Mouse (Mus musculus) embryonic facial prominence, embryonic 11.5 days (tissue): ENCODE results near the gene Slc2a5. TPM values are rescaled to one million over a fixed set of nuclear protein-coding genes. Genes with fewer than 3 reads are reported as not detected.

Experiments used
- ATAC-seq: fragments of 200-750 bp; cut with Nextera tagmentation; replicated peaks from 2 replicates; pipeline ENCODE4 v1.8.0; 2017; ENCODE audit warnings: low read depth; ENCODE audit not compliant: insufficient number of reproducible peaks, low FRiP score, low TSS enrichment
- DNase-seq: peaks from one replicate; pipeline ENCODE4 v3.0.0-alpha.2; 2015; ENCODE audit warnings: low spot score
- H3K27ac ChIP-seq: fragments of 300-500 bp; sonication (generic); replicated peaks from 2 replicates; pipeline ENCODE4 v1.5.1; 2014; ENCODE audit warnings: mild to moderate bottlenecking, low read depth, low read length, control low read depth
- H3K27me3 ChIP-seq: fragments of 300-500 bp; sonication (generic); 2 replicates; pipeline ENCODE4 v1.6.1; 2014; ENCODE audit warnings: mild to moderate bottlenecking, low read length, moderate library complexity, mixed read lengths; ENCODE audit not compliant: control insufficient read depth, insufficient read depth
- H3K36me3 ChIP-seq: fragments of 300-500 bp; sonication (generic); replicated peaks from 2 replicates; pipeline ENCODE4 v1.6.1; 2014; ENCODE audit warnings: low read depth, mild to moderate bottlenecking, low read length, moderate library complexity, mixed read lengths; ENCODE audit not compliant: control insufficient read depth, insufficient read depth
- H3K4me1 ChIP-seq: fragments of 300-500 bp; sonication (generic); 2 replicates; pipeline ENCODE4 v1.6.1; 2014; ENCODE audit warnings: low read length, mixed read lengths; ENCODE audit not compliant: control insufficient read depth, insufficient read depth
- H3K4me2 ChIP-seq: fragments of 300-500 bp; sonication (generic); 2 replicates; pipeline ENCODE4 v1.6.1; 2014; ENCODE audit warnings: low read depth, mild to moderate bottlenecking, control low read depth, low read length, moderate library complexity
- H3K4me3 ChIP-seq: fragments of 300-500 bp; sonication (generic); 2 replicates; pipeline ENCODE4 v1.5.1; 2014; ENCODE audit warnings: low read depth, low read length, control low read depth
- H3K9ac ChIP-seq: fragments of 300-500 bp; sonication (generic); replicated peaks from 2 replicates; pipeline ENCODE4 v1.6.1; 2014; ENCODE audit warnings: mild to moderate bottlenecking, control low read depth, low read length
- H3K9me3 ChIP-seq: fragments of 300-500 bp; sonication (generic); replicated peaks from 2 replicates; pipeline ENCODE4 v1.6.1; 2016; ENCODE audit warnings: mild to moderate bottlenecking, low read length, inconsistent platforms, mixed read lengths; ENCODE audit not compliant: control insufficient read depth
- WGBS: fragments of 180-500 bp; shearing (Covaris S2); extraction: QIAGEN DNeasy Blood & Tissue Kit; methylation state at CpG from one replicate; pipeline ENCODE4 v1.1.7; 2014; 5-methylcytosine and 5-hydroxymethylcytosine counted together
- polyA plus RNA-seq: library from polyadenylated mRNA; unstranded; fragments of >200 nt; fragmentation: Nextera tagmentation; extraction: Ambion mirVana; gene quantifications from 2 replicates; pipeline ENCODE4 v1.2.1, GENCODE M21; 2014

The Slc2a5 gene
- polyA plus RNA-seq, 1 experiment from 2014 or later = 0.90 TPM

- no peak for ATAC-seq
- WGBS = 58% methylated on average over 15 of the region's 15 CpGs
- no peaks in the 10 kb centered on the region for H3K36me3 ChIP-seq
- H3K9ac ChIP-seq = no peak overlapping the region
- H3K4me2 ChIP-seq = no peak overlapping the region
- DNase-seq = no peak
- H3K27me3 ChIP-seq = no peaks in the 10 kb centered on the region
- no peaks in the 10 kb centered on the region; the same call in 1 of the 2 replicates for H3K4me1 ChIP-seq
- no peak overlapping the region for H3K27ac ChIP-seq
- no peaks in the 10 kb centered on the region for H3K9me3 ChIP-seq
- H3K4me3 ChIP-seq = no peak overlapping the region
Observed at GRCm38 (mm10) chr4:150120173-150120833, 1.2 kb downstream of the Slc2a5 start.

- H3K9ac ChIP-seq = no peak overlapping the region
- no peak overlapping the region for H3K27ac ChIP-seq
- no peaks in the 10 kb centered on the region; the same call in 1 of the 2 replicates for H3K4me1 ChIP-seq
- no peak overlapping the region for H3K4me3 ChIP-seq
- WGBS = 71% methylated on average over 8 of the region's 8 CpGs
- H3K27me3 ChIP-seq = no peaks in the 10 kb centered on the region
- H3K4me2 ChIP-seq = no peak overlapping the region
- no peaks in the 10 kb centered on the region for H3K9me3 ChIP-seq
- DNase-seq = no peak
- ATAC-seq = no peak
- no peaks in the 10 kb centered on the region for H3K36me3 ChIP-seq
Observed at GRCm38 (mm10) chr4:150121430-150121829, 2.3 kb downstream of the Slc2a5 start.

GRCm38 (mm10) chr4:150122476-150122875 is 3.4 kb downstream of the Slc2a5 start:
- Histone ChIP-seq H3K4me3 (no peak overlapping the region), H3K27me3 (no peaks in the 10 kb centered on the region), H3K4me2 (no peak overlapping the region), H3K4me1 (no peaks in the 10 kb centered on the region; the same call in 1 of the 2 replicates), H3K27ac (no peak overlapping the region), H3K9ac (no peak overlapping the region), H3K36me3 (no peaks in the 10 kb centered on the region), H3K9me3 (no peaks in the 10 kb centered on the region)
- 72% methylated on average over 3 of the region's 3 CpGs for WGBS
- ATAC-seq (no peak), DNase-seq (no peak)

- Histone ChIP-seq H3K9me3 (no peaks in the 10 kb centered on the region), H3K4me2 (no peak overlapping the region), H3K27me3 (no peaks in the 10 kb centered on the region), H3K27ac (no peak overlapping the region), H3K9ac (no peak overlapping the region), H3K4me3 (no peak overlapping the region), H3K36me3 (no peaks in the 10 kb centered on the region), H3K4me1 (no peaks in the 10 kb centered on the region)
- DNase-seq = no peak
- ATAC-seq = no peak
- 88% methylated on average over 5 of the region's 5 CpGs for WGBS
Observed at GRCm38 (mm10) chr4:150126373-150126772, 7.3 kb downstream of the Slc2a5 start.

GRCm38 (mm10) chr4:150127894-150128293 is 8.8 kb downstream of the Slc2a5 start:
- H3K9ac ChIP-seq = no peak overlapping the region
- H3K4me2 ChIP-seq = no peak overlapping the region
- no peak overlapping the region for H3K27ac ChIP-seq
- WGBS = 89% methylated on average over 7 of the region's 7 CpGs
- no peaks in the 10 kb centered on the region for H3K9me3 ChIP-seq
- ATAC-seq (no peak), DNase-seq (no peak)
- H3K4me1 ChIP-seq = no peaks in the 10 kb centered on the region
- no peak overlapping the region for H3K4me3 ChIP-seq
- no peaks in the 10 kb centered on the region for H3K36me3 ChIP-seq
- no peaks in the 10 kb centered on the region for H3K27me3 ChIP-seq

GRCm38 (mm10) chr4:150128571-150128970 is 9.5 kb downstream of the Slc2a5 start:
- ATAC-seq = no peak
- Histone ChIP-seq H3K9me3 (no peaks in the 10 kb centered on the region), H3K4me1 (no peaks in the 10 kb centered on the region), H3K27ac (0 out of 2 replicates have a peak overlapping the region, but pooled peaks have one; percentile 8), H3K27me3 (no peaks in the 10 kb centered on the region), H3K4me2 (no peak overlapping the region), H3K36me3 (no peaks in the 10 kb centered on the region), H3K9ac (no peak overlapping the region), H3K4me3 (no peak overlapping the region)
- 45% methylated on average over 8 of the region's 8 CpGs for WGBS
- DNase-seq = no peak

GRCm38 (mm10) chr4:150130661-150131060 is 11.6 kb downstream of the Slc2a5 start:
- no peaks in the 10 kb centered on the region for H3K9me3 ChIP-seq
- no peak for ATAC-seq
- H3K27me3 ChIP-seq = no peaks in the 10 kb centered on the region
- H3K4me2 ChIP-seq = no peak overlapping the region
- H3K36me3 ChIP-seq = no peaks in the 10 kb centered on the region
- H3K27ac ChIP-seq = no peak overlapping the region
- WGBS = 38% methylated on average over 2 of the region's 2 CpGs
- H3K4me3 ChIP-seq = no peak overlapping the region
- H3K4me1 ChIP-seq = no peaks in the 10 kb centered on the region
- no peak for DNase-seq
- H3K9ac ChIP-seq = no peak overlapping the region

- no peak overlapping the region for H3K27ac ChIP-seq
- DNase-seq (no peak), ATAC-seq (no peak)
- WGBS = 30% methylated on average over 24 of the region's 24 CpGs
- no peaks in the 10 kb centered on the region for H3K36me3 ChIP-seq
- no peaks in the 10 kb centered on the region for H3K27me3 ChIP-seq
- H3K9ac ChIP-seq = no peak overlapping the region
- no peak overlapping the region for H3K4me3 ChIP-seq
- H3K4me2 ChIP-seq = peak overlapping the region; percentile 25; the same call in 1 of the 2 replicates
- H3K4me1 ChIP-seq = no peaks in the 10 kb centered on the region
- no peaks in the 10 kb centered on the region for H3K9me3 ChIP-seq
Observed at GRCm38 (mm10) chr4:150132692-150133271, 13.7 kb downstream of the Slc2a5 start.
